Mouse (Mus musculus) stomach, postnatal 0 days (tissue): ENCODE data around the gene Zfp109. TPM values are rescaled to one million over a fixed set of nuclear protein-coding genes. Genes with fewer than 3 reads are reported as not detected.

Experiments used
- ATAC-seq: fragments of 200-750 bp; cut with Nextera tagmentation; 2 replicates; pipeline ENCODE4 v1.8.0; 2017; ENCODE audit not compliant: low FRiP score, low TSS enrichment
- DNase-seq: peaks from one replicate; pipeline ENCODE4 v3.0.0-alpha.2; 2016; ENCODE audit warnings: low spot score
- H3K27ac ChIP-seq: fragments of 300-500 bp; sonication (generic); replicated peaks from 2 replicates; pipeline ENCODE4 v1.5.1; 2014; ENCODE audit warnings: mild to moderate bottlenecking, control low read depth
- H3K27me3 ChIP-seq: fragments of 300-500 bp; sonication (generic); 2 replicates; pipeline ENCODE4 v1.6.1; 2014; ENCODE audit warnings: low read length; ENCODE audit not compliant: control insufficient read depth, insufficient read depth
- H3K36me3 ChIP-seq: fragments of 300-500 bp; sonication (generic); 2 replicates; pipeline ENCODE4 v1.6.1; 2014; ENCODE audit warnings: low read length, mixed read lengths; ENCODE audit not compliant: control insufficient read depth, insufficient read depth
- H3K4me1 ChIP-seq: fragments of 300-500 bp; sonication (generic); replicated peaks from 2 replicates; pipeline ENCODE4 v1.6.1; 2014; ENCODE audit warnings: antibody characterized with exemption; ENCODE audit not compliant: control insufficient read depth, insufficient read depth
- H3K4me2 ChIP-seq: fragments of 300-500 bp; sonication (generic); replicated peaks from 2 replicates; pipeline ENCODE4 v1.6.1; 2014; ENCODE audit warnings: low read depth, mild to moderate bottlenecking, control low read depth, moderate library complexity
- H3K4me3 ChIP-seq: fragments of 300-500 bp; sonication (generic); 2 replicates; pipeline ENCODE4 v1.5.1; 2014; ENCODE audit warnings: low read depth, low read length, control low read depth
- H3K9ac ChIP-seq: fragments of 300-500 bp; sonication (generic); 2 replicates; pipeline ENCODE4 v1.6.1; 2014; ENCODE audit warnings: mild to moderate bottlenecking, low read length, control low read depth, mixed read lengths
- H3K9me3 ChIP-seq: fragments of 300-500 bp; sonication (generic); 2 replicates; pipeline ENCODE4 v1.6.1; 2016; ENCODE audit warnings: low read length; ENCODE audit not compliant: control insufficient read depth
- CTCF ChIP-seq: IDR thresholded peaks from 2 replicates; pipeline ENCODE4 v1.5.1; 2016; ENCODE audit warnings: antibody characterized with exemption, low read depth, mild to moderate bottlenecking, moderate library complexity
- EP300 ChIP-seq: optimal IDR thresholded peaks from 2 replicates; pipeline ENCODE3; 2016; ENCODE audit warnings: antibody characterized with exemption
- WGBS: fragments of 180-500 bp; shearing (Covaris S2); extraction: QIAGEN DNeasy Blood & Tissue Kit; methylation state at CpG from one replicate; pipeline ENCODE4 v1.1.7; 2014; 5-methylcytosine and 5-hydroxymethylcytosine counted together
- polyA plus RNA-seq: library from polyadenylated mRNA; unstranded; fragments of >200 nt; fragmentation: Nextera tagmentation; extraction: Ambion mirVana; gene quantifications from 2 replicates; pipeline ENCODE4 v1.2.1, GENCODE M21; 2015

Zfp109 gene
- polyA plus RNA-seq, 1 experiment from 2014 or later = 1.4 TPM

- Histone ChIP-seq H3K4me2 (no peak overlapping the region), H3K27me3 (no peaks in the 10 kb centered on the region), H3K4me3 (no peak overlapping the region), H3K9ac (no peak overlapping the region), H3K9me3 (no peaks in the 10 kb centered on the region), H3K36me3 (peaks cover under 1% of the 10 kb centered on the region; the same call in 1 of the 2 replicates), H3K4me1 (0 out of 2 replicates have a peak, but pooled peaks cover 3% of the 10 kb centered on the region), H3K27ac (no peak overlapping the region)
- ATAC-seq (no peak), DNase-seq (peak; percentile 9)
- WGBS = 70% methylated on average over 24 of the region's 24 CpGs
- TF ChIP-seq CTCF (no peak), EP300 (no peak)
Measured at GRCm38 (mm10) chr7:24268176-24269155, 31.1 kb upstream of the Zfp109 start.

GRCm38 (mm10) chr7:24260000-24260312, 22.6 kb upstream of the Zfp109 start:
- H3K9ac ChIP-seq = no peak overlapping the region
- H3K36me3 ChIP-seq = peaks cover 7% of the 10 kb centered on the region
- TF ChIP-seq EP300 (no peak), CTCF (no peak)
- no peak overlapping the region for H3K4me3 ChIP-seq
- 88% methylated on average over 4 of the region's 4 CpGs for WGBS
- H3K4me1 ChIP-seq = 0 out of 2 replicates have a peak, but pooled peaks cover 2% of the 10 kb centered on the region
- no peak overlapping the region for H3K27ac ChIP-seq
- no peaks in the 10 kb centered on the region for H3K27me3 ChIP-seq
- ATAC-seq (no peak), DNase-seq (no peak)
- H3K4me2 ChIP-seq = no peak overlapping the region
- H3K9me3 ChIP-seq = no peaks in the 10 kb centered on the region

- Histone ChIP-seq H3K9ac (no peak overlapping the region), H3K36me3 (peaks cover 7% of the 10 kb centered on the region), H3K9me3 (no peaks in the 10 kb centered on the region), H3K27me3 (no peaks in the 10 kb centered on the region), H3K4me3 (no peak overlapping the region), H3K4me1 (0 out of 2 replicates have a peak, but pooled peaks cover 2% of the 10 kb centered on the region), H3K27ac (no peak overlapping the region), H3K4me2 (no peak overlapping the region)
- DNase-seq = no peak
- no peak for TF ChIP-seq EP300
- 89% methylated on average over 13 of the region's 13 CpGs for WGBS
- ATAC-seq = no peak
Measured at GRCm38 (mm10) chr7:24259306-24259999, 22.1 kb upstream of the Zfp109 start.

DNA sequence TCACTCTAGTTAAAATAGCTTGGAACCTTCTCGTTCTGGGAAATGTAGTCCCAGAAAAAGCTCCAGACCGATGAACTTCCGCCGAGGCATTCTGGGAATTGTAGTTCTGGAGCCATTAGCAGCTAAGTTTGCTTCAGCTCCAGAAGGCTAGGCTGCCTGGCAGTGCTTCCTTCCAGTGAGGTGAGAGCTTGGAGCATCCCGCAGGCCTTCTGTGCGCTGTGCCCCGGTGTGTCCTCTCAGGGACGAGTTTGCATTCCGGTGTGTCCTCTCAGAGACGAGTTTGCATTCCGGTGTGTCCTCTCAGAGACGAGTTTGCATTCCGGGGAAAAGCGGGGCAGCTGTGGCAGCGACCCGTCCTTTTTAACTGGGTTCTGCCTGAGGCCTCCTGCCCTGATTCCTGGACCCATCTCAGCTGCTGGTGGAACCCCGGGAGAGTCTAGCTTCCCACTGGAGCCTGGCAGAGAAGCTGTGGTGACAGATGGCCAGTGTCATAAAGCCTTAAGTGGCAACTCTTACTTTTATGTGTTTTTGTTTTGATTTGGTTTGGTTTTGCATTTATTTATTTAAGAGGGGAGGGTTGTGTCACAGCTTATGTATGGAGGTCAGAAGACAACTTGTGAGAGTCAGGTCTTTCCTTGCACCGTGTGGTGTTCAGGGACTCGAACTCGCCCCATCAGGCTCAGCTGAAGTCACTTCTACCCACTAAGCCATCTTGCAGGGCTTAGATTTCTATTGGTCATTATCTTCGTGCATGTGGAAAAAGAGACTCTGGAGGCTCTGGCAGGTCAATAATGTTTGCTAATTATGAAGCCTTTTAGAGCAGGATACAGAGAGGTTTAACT, 17.5 kb upstream of the Zfp109 start, which contains the start of gene Zfp108:
TSS of gene Zfp108 (plus strand) at position 162 of the 842 bp plus-strand sequence.
- peak within 1 kb of the TSS; percentile 35; the same call in 1 of the 2 replicates for H3K27ac ChIP-seq
- no peaks in the 10 kb centered on the region for H3K27me3 ChIP-seq
- no peaks in the 10 kb centered on the region for H3K9me3 ChIP-seq
- TF ChIP-seq CTCF = no peak
- no peak for TF ChIP-seq EP300
- H3K9ac ChIP-seq = peak within 1 kb of the TSS; percentile 74
- DNase-seq (peak; percentile 71), ATAC-seq (peak; percentile 90)
- 15% methylated on average over 21 of the region's 21 CpGs for WGBS
- H3K4me2 ChIP-seq = peak within 1 kb of the TSS; percentile 73
- H3K4me1 ChIP-seq = 0 out of 2 replicates have a peak, but pooled peaks cover 6% of the 10 kb centered on the region
- H3K4me3 ChIP-seq = peak within 1 kb of the TSS; percentile 55
- H3K36me3 ChIP-seq = no peaks in the 10 kb centered on the region

DNA sequence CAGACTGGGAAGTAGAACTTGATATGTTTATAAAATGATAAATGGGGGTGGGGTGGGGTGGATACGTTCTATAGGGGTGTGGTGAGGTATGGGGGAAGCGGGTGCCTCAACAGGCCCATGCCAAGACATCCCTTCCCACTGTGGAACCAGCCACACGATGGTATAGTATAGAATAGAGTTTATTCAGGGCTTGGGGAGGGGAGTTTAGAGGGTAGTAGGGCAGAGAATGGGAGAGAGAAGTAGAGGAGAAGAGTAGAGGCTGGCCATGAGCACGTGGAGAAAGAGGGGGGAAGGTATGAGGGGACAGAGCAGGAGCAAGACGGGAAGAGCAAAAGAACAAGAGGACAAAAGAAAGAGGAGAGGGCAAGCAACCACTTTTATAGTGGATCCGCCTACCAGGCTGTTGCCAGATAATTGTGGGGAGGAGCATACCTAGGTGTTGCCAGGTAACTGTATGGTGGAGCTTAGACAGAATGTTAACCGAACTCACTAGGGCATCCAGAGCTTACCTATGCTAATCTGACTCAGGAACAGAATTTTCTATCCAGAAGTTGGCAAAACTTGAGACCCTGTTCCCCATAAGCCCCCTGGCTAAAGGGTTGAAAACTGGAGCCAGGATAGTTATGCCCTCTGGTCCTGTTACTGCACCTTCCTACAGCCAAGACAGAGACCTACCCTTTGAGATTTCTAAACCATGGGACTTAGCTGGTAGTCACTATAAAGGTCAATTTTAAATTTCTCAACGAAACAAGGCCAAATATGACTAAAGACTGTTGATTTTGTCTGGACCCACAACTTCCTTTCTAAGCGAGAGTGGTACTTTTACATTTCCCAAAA, 16.6 kb upstream of the Zfp109 start:
- 61% methylated on average over 9 of the region's 9 CpGs for WGBS
- peak overlapping the region; percentile 74; the same call in 1 of the 2 replicates for H3K9ac ChIP-seq
- peak overlapping the region; percentile 55; the same call in 1 of the 2 replicates for H3K4me3 ChIP-seq
- H3K9me3 ChIP-seq = no peaks in the 10 kb centered on the region
- ATAC-seq = peak; percentile 53
- DNase-seq = peak; percentile 2
- TF ChIP-seq CTCF (no peak), EP300 (no peak)
- 0 out of 2 replicates have a peak, but pooled peaks cover 6% of the 10 kb centered on the region for H3K4me1 ChIP-seq
- H3K4me2 ChIP-seq = peak overlapping the region; percentile 73
- no peaks in the 10 kb centered on the region for H3K36me3 ChIP-seq
- H3K27ac ChIP-seq = no peak overlapping the region
- H3K27me3 ChIP-seq = no peaks in the 10 kb centered on the region
